8 mouse cellular contexts compared by ENCODE assay signal in the genomic region with DNA sequence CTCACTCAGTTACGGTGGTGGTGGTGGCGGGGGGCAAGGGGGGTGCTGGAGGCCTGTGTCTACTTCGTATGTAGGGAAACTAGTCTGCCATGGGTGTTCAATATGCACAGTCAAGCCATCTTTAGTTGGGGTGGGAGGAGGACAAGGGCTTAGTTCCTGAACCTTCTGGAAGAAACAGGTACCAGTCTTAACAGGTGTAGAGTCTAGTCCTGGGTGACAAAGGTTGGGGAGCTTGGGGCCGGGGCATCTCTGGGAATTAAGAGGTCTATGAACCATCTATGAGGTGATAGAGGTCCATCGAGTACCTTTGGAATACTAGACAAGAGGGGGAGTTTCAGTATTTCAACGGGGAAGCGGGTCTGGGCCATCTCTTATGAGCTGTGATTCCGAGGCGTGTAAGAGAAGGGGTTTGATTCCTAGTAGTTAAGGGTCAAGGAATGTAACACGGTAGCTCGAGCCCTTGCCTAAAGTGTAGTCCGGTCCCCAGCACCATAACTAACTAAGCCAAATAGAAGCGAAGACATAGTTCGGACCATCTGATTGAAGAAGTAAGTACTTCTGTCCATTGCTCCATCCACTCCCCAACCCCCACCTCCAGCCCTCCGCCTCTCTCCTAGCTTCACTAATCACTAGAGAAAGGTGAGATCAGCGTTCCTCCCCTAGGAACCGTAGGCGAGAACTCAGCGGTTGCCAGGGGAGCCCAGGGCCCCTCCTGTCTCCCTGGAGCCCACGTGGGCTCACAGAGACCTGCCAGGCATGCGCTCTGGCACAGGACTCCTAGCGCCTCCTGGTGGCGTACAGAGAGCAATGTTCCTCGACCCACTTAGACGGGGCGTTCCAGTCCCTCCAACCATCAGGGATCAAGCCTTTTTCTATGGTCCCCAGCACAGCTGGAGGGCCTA. TPM values are rescaled to one million over a fixed set of nuclear protein-coding genes. Genes with fewer than 3 reads are reported as not detected.
DNase-seq lines count a peak whose midpoint lies in the region; ATAC-seq and TF ChIP-seq lines count a peak whose summit lies in the region.

No protein-coding gene starts in this region.

- peak; percentile 18 for DNase-seq in kidney, adult 18-20 months
- no peak for DNase-seq in kidney, adult 11 months
- DNase-seq in c-Kit-positive CD71-positive TER-119-negative erythroid progenitor cells, embryonic 14.5 days (ENCODE audit: low read depth): peak; percentile 42
- DNase-seq in kidney, adult 2 months: no peak
- DNase-seq in limb, embryonic 14.5 days (ENCODE audit: low spot score): peak; percentile 14

- H3K4me1 ChIP-seq in forebrain, embryonic 16.5 days (replicated peaks; ENCODE audit: control insufficient read depth, insufficient read depth, low read length): peaks cover 14% of the 10 kb centered on the region
- H3K4me1 ChIP-seq in kidney, adult 2 months (ENCODE audit: control insufficient read depth, insufficient read depth, low read length): no peaks in the 10 kb centered on the region
- peaks cover 4% of the 10 kb centered on the region; the same call in 1 of the 2 replicates for H3K4me1 ChIP-seq in limb, embryonic 14.5 days (ENCODE audit: control insufficient read depth, insufficient read depth, low read length)
- peaks cover 12% of the 10 kb centered on the region for H3K4me1 ChIP-seq in midbrain, embryonic 15.5 days
- H3K4me1 ChIP-seq in testis, adult 2 months (ENCODE audit: control insufficient read depth, insufficient read depth, low read length): peaks cover 17% of the 10 kb centered on the region

- H3K4me2 ChIP-seq in forebrain, embryonic 16.5 days (ENCODE audit: low read length): peak overlapping the region; percentile 68; the same call in 1 of the 2 replicates
- H3K4me2 ChIP-seq in limb, embryonic 14.5 days (replicated peaks; ENCODE audit: low read depth, low read length, severe bottlenecking): peak overlapping the region; percentile 77; the same call in 1 of the 2 replicates
- H3K4me2 ChIP-seq in midbrain, embryonic 15.5 days: peak overlapping the region; percentile 90

- peak; percentile 55 for ATAC-seq in forebrain, embryonic 16.5 days
- ATAC-seq in limb, embryonic 14.5 days (ENCODE audit: low FRiP score, low read depth): no peak
- peak; percentile 21; the same call in 1 of the 2 replicates for ATAC-seq in midbrain, embryonic 15.5 days (replicated peaks)

- H3K4me3 ChIP-seq in forebrain, embryonic 16.5 days (replicated peaks; ENCODE audit: low read length): no peak overlapping the region; the same call in 1 of the 2 replicates
- no peak overlapping the region for H3K4me3 ChIP-seq in kidney, adult 2 months (ENCODE audit: insufficient read depth, low read depth, low read length)
- peak overlapping the region; percentile 47 for H3K4me3 ChIP-seq in limb, embryonic 14.5 days (replicated peaks; ENCODE audit: low read length)
- 0 out of 2 replicates have a peak overlapping the region, but pooled peaks have one; percentile 53 for H3K4me3 ChIP-seq in midbrain, embryonic 15.5 days
- H3K4me3 ChIP-seq in testis, adult 2 months (ENCODE audit: control insufficient read depth, low read depth, low read length): peak overlapping the region; percentile 70

- no peaks in the 10 kb centered on the region for H3K9me3 ChIP-seq in forebrain, embryonic 16.5 days (ENCODE audit: control insufficient read depth, low read length)
- no peaks in the 10 kb centered on the region for H3K9me3 ChIP-seq in limb, embryonic 14.5 days (ENCODE audit: control insufficient read depth, low read length)
- H3K9me3 ChIP-seq in midbrain, embryonic 15.5 days: no peaks in the 10 kb centered on the region

- no peak overlapping the region for H3K9ac ChIP-seq in forebrain, embryonic 16.5 days (replicated peaks; ENCODE audit: low read depth, low read length)
- no peak overlapping the region for H3K9ac ChIP-seq in limb, embryonic 14.5 days (ENCODE audit: low read depth, low read length, severe bottlenecking)
- no peak overlapping the region for H3K9ac ChIP-seq in midbrain, embryonic 15.5 days

- H3K27ac ChIP-seq in forebrain, embryonic 16.5 days (ENCODE audit: low read length): no peak overlapping the region
- no peak overlapping the region for H3K27ac ChIP-seq in kidney, adult 2 months (ENCODE audit: insufficient read depth, low read depth, low read length)
- no peak overlapping the region for H3K27ac ChIP-seq in limb, embryonic 14.5 days (replicated peaks; ENCODE audit: low read depth, low read length)
- no peak overlapping the region for H3K27ac ChIP-seq in midbrain, embryonic 15.5 days
- H3K27ac ChIP-seq in testis, adult 2 months (ENCODE audit: control insufficient read depth, insufficient read depth, low read depth, low read length): no peak overlapping the region

- no peak for TF ChIP-seq POLR2A in kidney, adult 2 months (IDR thresholded peaks at IDR 0.05; ENCODE audit: low read depth, low read length)
- no peak for TF ChIP-seq POLR2A in limb, embryonic 14.5 days (IDR thresholded peaks at IDR 0.05; ENCODE audit: borderline replicate concordance, extremely low read depth, insufficient read depth, insufficient read length)
- no peak; the same call in 1 of the 2 replicates for TF ChIP-seq POLR2A in testis, adult 2 months (IDR thresholded peaks at IDR 0.05; ENCODE audit: control insufficient read depth, low read depth, low read length)

- no peaks in the 10 kb centered on the region for H3K36me3 ChIP-seq in forebrain, embryonic 16.5 days (ENCODE audit: control insufficient read depth, insufficient read depth)
- no peaks in the 10 kb centered on the region for H3K36me3 ChIP-seq in kidney, adult 2 months (ENCODE audit: control insufficient read depth, insufficient read depth, low read length)
- H3K36me3 ChIP-seq in limb, embryonic 14.5 days (ENCODE audit: control insufficient read depth, insufficient read depth, low read length): no peaks in the 10 kb centered on the region
- H3K36me3 ChIP-seq in midbrain, embryonic 15.5 days (replicated peaks): no peaks in the 10 kb centered on the region
- H3K36me3 ChIP-seq in testis, adult 2 months (ENCODE audit: control insufficient read depth, insufficient read depth, low read length): no peaks in the 10 kb centered on the region

- H3K27me3 ChIP-seq in forebrain, embryonic 16.5 days (replicated peaks; ENCODE audit: control insufficient read depth, insufficient read depth, low read length): peaks cover 61% of the 10 kb centered on the region
- H3K27me3 ChIP-seq in kidney, adult 2 months (replicated peaks; ENCODE audit: control insufficient read depth, insufficient read depth, low read length): no peaks in the 10 kb centered on the region
- H3K27me3 ChIP-seq in limb, embryonic 14.5 days (ENCODE audit: control insufficient read depth, insufficient read depth, low read length): peaks cover 58% of the 10 kb centered on the region
- H3K27me3 ChIP-seq in midbrain, embryonic 15.5 days (replicated peaks): peaks cover 77% of the 10 kb centered on the region
- H3K27me3 ChIP-seq in testis, adult 2 months (ENCODE audit: control insufficient read depth, insufficient read depth, low read length): no peaks in the 10 kb centered on the region

- TF ChIP-seq CTCF in kidney, adult 2 months (conservative IDR thresholded peaks at IDR 0.05; ENCODE audit: insufficient read depth, insufficient read length, low read depth, low read length): peak; percentile 59
- TF ChIP-seq CTCF in testis, adult 2 months (IDR thresholded peaks at IDR 0.05; ENCODE audit: control insufficient read depth, insufficient read depth, insufficient replicate concordance, low read depth, low read length): peak; percentile 94

- whole genome bisulfite sequencing in forebrain, embryonic 16.5 days: 16% methylated on average over 26 of the region's 26 CpGs
- 17% methylated on average over 26 of the region's 26 CpGs for WGBS in kidney, adult 2 months
- 20% methylated on average over 26 of the region's 26 CpGs for WGBS in limb, embryonic 14.5 days
- 18% methylated on average over 26 of the region's 26 CpGs for WGBS in midbrain, embryonic 15.5 days

RNA-seq across cellular contexts. Expression of a gene that starts 40.1 kb away (rescaled TPM):
- polyA plus RNA-seq in forebrain, embryonic 16.5 days (2015; fragmentation: Nextera tagmentation; extraction: Ambion mirVana): not detected in 2 replicates
- polyA plus RNA-seq in kidney, adult 2 months (2012; rRNA removed): 0.39 TPM in 1 of 2 replicates, not detected in the other
- 0.32 TPM in 1 of 2 replicates, not detected in the other for polyA plus RNA-seq in limb, embryonic 14.5 days (2012; rRNA removed)
- polyA plus RNA-seq in limb, embryonic 14.5 days (2014; fragmentation: Nextera tagmentation; extraction: Ambion mirVana): not detected in 2 replicates
- not detected in 2 replicates for polyA plus RNA-seq in midbrain, embryonic 15.5 days (2015; fragmentation: Nextera tagmentation; extraction: Ambion mirVana)
- 0.35 and 0.89 TPM in 2 replicates for polyA plus RNA-seq in testis, adult 2 months (2012; rRNA removed)

RNA-seq across cellular contexts. Expression of a gene that starts 41.5 kb away (rescaled TPM):
- 88.1 and 95.5 TPM in 2 replicates for polyA plus RNA-seq in forebrain, embryonic 16.5 days (2015; fragmentation: Nextera tagmentation; extraction: Ambion mirVana)
- polyA plus RNA-seq in kidney, adult 2 months (2012; rRNA removed): 39.2 and 45.5 TPM in 2 replicates
- 58.7 and 80.6 TPM in 2 replicates for polyA plus RNA-seq in limb, embryonic 14.5 days (2012; rRNA removed)
- 30.5 and 35.5 TPM in 2 replicates for polyA plus RNA-seq in limb, embryonic 14.5 days (2014; fragmentation: Nextera tagmentation; extraction: Ambion mirVana)
- 63.9 and 64.7 TPM in 2 replicates for polyA plus RNA-seq in midbrain, embryonic 15.5 days (2015; fragmentation: Nextera tagmentation; extraction: Ambion mirVana)
- 18.3 and 22.4 TPM in 2 replicates for polyA plus RNA-seq in testis, adult 2 months (2012; rRNA removed)

RNA-seq across cellular contexts. Expression of a gene that starts 50.2 kb away (rescaled TPM):
- 2.3 and 2.5 TPM in 2 replicates for polyA plus RNA-seq in forebrain, embryonic 16.5 days (2015; fragmentation: Nextera tagmentation; extraction: Ambion mirVana)
- polyA plus RNA-seq in kidney, adult 2 months (2012; rRNA removed): 0.09 and 0.12 TPM in 2 replicates
- polyA plus RNA-seq in limb, embryonic 14.5 days (2012; rRNA removed): 0.60 and 0.64 TPM in 2 replicates
- 0.15 TPM in 2 replicates for polyA plus RNA-seq in limb, embryonic 14.5 days (2014; fragmentation: Nextera tagmentation; extraction: Ambion mirVana)
- 4.0 and 4.4 TPM in 2 replicates for polyA plus RNA-seq in midbrain, embryonic 15.5 days (2015; fragmentation: Nextera tagmentation; extraction: Ambion mirVana)
- 19.5 and 34.7 TPM in 2 replicates for polyA plus RNA-seq in testis, adult 2 months (2012; rRNA removed)

RNA-seq across cellular contexts. Expression of a gene that starts 50.5 kb away (rescaled TPM):
- 14.9 and 16.8 TPM in 2 replicates for polyA plus RNA-seq in forebrain, embryonic 16.5 days (2015; fragmentation: Nextera tagmentation; extraction: Ambion mirVana)
- 47.1 and 47.8 TPM in 2 replicates for polyA plus RNA-seq in kidney, adult 2 months (2012; rRNA removed)
- polyA plus RNA-seq in limb, embryonic 14.5 days (2012; rRNA removed): 44.8 and 49.5 TPM in 2 replicates
- polyA plus RNA-seq in limb, embryonic 14.5 days (2014; fragmentation: Nextera tagmentation; extraction: Ambion mirVana): 60.8 and 61.2 TPM in 2 replicates
- 17.9 and 19.5 TPM in 2 replicates for polyA plus RNA-seq in midbrain, embryonic 15.5 days (2015; fragmentation: Nextera tagmentation; extraction: Ambion mirVana)
- 7.6 and 8.5 TPM in 2 replicates for polyA plus RNA-seq in testis, adult 2 months (2012; rRNA removed)

RNA-seq across cellular contexts. Expression of a gene that starts 59.8 kb away (rescaled TPM):
- 13.3 and 18.2 TPM in 2 replicates for polyA plus RNA-seq in forebrain, embryonic 16.5 days (2015; fragmentation: Nextera tagmentation; extraction: Ambion mirVana)
- 76.9 and 84.7 TPM in 2 replicates for polyA plus RNA-seq in kidney, adult 2 months (2012; rRNA removed)
- polyA plus RNA-seq in limb, embryonic 14.5 days (2012; rRNA removed): 86.0 and 107 TPM in 2 replicates
- 54.3 and 57.1 TPM in 2 replicates for polyA plus RNA-seq in limb, embryonic 14.5 days (2014; fragmentation: Nextera tagmentation; extraction: Ambion mirVana)
- polyA plus RNA-seq in midbrain, embryonic 15.5 days (2015; fragmentation: Nextera tagmentation; extraction: Ambion mirVana): 13.4 and 15.7 TPM in 2 replicates
- 23.9 and 26.1 TPM in 2 replicates for polyA plus RNA-seq in testis, adult 2 months (2012; rRNA removed)

Comparison
In these comparisons a context has a peak if more than half of its experiments do, and no peak if none do; other contexts are left out.
1. DNase-seq: peak in kidney, adult 18-20 months (single experiment), c-Kit-positive CD71-positive TER-119-negative erythroid progenitor cells, embryonic 14.5 days (single experiment) and limb, embryonic 14.5 days (single experiment); none in kidney, adult 11 months (single experiment) and kidney, adult 2 months (single experiment).
2. H3K4me3 ChIP-seq: peak in limb, embryonic 14.5 days (single experiment), midbrain, embryonic 15.5 days (single experiment) and testis, adult 2 months (single experiment); none in forebrain, embryonic 16.5 days (single experiment) and kidney, adult 2 months (single experiment).
3. Peak in every context shown above with its lines, with median percentiles within 50 percentile points of each other: H3K4me2 ChIP-seq.